Mouse (Mus musculus) liver, adult 2 months (tissue): Measurements from ENCODE around the gene Ap4e1.

ENCODE experiments used
- CTCF ChIP-seq: fragments of 200-500 bp; IDR thresholded peaks from 2 replicates; pipeline ENCODE4 v1.5.1; 2011; ENCODE audit warnings: low read depth, low read length, control low read depth
- POLR2A ChIP-seq: fragments of 200-500 bp; IDR thresholded peaks from 2 replicates; pipeline ENCODE4 v1.6.1; 2011; ENCODE audit warnings: low read length, control low read depth; ENCODE audit not compliant: insufficient read depth; ENCODE audit errors: extremely low read depth

GRCm38 (mm10) chr2:127037299-127037698 lies 28.8 kb downstream of the Ap4e1 start:
- no peak for TF ChIP-seq CTCF
- no peak for TF ChIP-seq POLR2A
